Mouse (Mus musculus) neutrophil, adult 5-6 weeks (primary cell): ENCODE results near the gene Nmrk2. TPM values are rescaled to one million over a fixed set of nuclear protein-coding genes. Genes with fewer than 3 reads are reported as not detected.
"Not testable (repeated sequence)": the region's sequence is repeated elsewhere in the genome, so short reads cannot be mapped to it uniquely, and the experiment has no call there.

ENCODE experiments used
- ATAC-seq: fragments of 151-379, 151-347 bp; 2 replicates; pipeline ENCODE4 v1.8.0; 2017; ENCODE audit warnings: mild to moderate bottlenecking, moderate TSS enrichment; ENCODE audit not compliant: insufficient number of reproducible peaks, poor library complexity, low FRiP score, severe bottlenecking; ENCODE audit errors: extremely low read depth
- total RNA-seq: library from RNA; stranded (forward); fragments of 200-1000 nt; gene quantifications from 2 replicates; pipeline ENCODE4 v1.2.3, GENCODE M21; 2017

The Nmrk2 gene
- total RNA-seq, 1 experiment from 2014 or later, result not detected

DNA sequence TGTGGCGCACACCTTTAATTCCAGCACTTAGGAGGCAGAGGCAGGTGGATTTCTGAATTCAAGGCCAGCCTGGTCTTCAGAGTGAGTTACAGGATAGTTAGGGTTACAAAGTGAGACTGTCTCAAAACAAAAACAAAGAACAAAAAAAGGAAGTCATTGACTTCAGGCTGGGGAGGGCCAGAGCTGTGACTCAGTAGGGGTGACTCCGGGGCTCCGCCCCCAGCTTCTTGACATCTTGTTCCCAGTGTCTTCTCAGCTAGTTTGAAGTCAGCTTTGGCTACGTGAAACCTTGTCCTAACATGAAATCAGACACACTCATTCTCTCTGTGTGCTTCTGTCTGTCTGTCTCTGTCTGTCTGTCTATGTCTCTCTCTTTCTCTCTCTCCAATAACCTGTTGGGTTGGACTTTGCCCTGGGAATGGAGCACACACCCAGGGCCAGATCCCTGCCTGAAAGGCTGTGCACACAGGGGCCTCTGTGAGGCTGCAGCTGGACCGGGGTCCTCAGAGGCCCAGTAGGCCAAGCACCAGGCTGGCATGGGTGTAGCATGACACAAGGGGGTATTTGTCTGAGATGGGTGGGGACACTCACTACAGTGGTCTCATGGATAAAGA is 19.7 kb upstream of the Nmrk2 start:
- peak; percentile 50; the same call in 1 of the 2 replicates for ATAC-seq

DNA sequence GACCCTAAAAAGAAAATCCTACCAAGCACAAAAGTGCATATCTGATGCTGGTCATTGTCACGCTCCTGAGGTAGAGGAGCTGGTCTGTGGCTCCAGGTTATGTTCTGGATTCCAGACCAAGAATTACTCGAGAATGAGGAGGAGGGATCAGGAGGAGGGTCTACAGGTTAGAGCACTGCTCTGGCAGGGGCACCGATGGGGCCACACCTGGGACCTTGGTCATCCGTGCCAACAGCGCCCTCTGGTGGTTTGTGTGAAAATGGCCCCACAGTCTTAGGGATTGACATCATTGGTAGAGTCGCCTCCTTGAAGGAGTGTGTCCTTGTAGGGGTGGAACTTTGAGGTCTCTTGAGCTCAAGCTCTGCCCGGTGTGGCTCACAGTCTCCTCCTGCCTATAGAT is 16.1 kb upstream of the Nmrk2 start:
- ATAC-seq, result peak; percentile 68

DNA sequence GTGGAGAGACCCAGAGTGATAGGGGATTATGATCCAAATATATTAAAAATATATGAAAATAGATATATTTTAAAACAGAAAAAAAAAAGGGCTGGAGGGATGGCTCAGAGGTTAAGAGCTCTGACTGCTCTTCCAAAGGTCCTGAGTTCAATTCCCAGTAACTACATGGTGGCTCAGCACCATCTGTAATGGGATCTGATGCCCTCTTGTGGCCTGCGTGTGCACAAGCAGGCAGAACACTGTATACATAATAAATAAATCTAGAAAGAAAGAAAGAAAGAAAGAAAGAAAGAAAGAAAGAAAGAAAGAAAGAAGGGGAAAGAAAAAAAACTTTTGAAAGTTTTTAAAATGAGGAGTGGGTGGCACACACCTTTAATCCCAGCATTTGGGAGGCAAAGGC is 15.4 kb upstream of the Nmrk2 start:
- not testable (repeated sequence) for ATAC-seq

DNA sequence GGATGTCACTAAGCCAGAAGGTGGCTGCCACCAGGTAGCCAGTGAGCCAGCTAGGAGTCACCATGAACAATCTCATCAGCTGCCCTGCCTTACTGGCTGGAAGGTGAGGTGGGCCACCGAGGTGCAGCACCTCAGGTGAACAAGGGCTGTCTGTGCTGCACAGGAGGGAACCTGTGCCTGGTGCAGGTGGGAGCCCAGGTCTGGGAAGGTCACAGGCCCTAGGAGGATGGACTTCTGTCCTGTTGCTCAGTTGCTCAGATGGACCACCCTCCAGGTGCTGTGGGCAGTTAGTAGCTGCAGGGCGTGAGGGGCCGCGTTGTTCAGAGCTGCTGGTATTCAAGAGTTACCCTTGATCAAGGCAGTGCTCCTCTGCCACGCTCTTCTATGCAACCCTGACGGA is 15.0 kb upstream of the Nmrk2 start:
- no peak for ATAC-seq

DNA sequence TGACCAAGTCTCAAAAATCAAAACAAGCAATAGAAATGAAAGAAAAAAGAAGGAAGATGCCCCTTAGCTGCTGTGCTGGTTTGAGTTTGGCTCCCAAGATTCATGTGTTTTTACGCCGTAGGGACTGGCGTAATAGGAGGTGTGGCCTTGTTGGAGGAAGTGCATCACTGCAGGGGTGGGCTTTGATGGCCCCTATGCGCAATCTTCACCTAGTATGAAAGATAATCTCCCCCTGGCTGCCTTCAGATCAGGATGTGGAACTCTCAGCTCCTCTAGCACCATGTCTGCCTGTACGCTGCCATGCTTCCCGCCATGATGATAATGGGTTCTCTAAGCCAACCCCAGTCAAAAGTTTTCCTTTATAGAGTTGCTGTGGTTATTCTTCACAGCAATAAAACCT is 14.4 kb upstream of the Nmrk2 start:
- no peak for ATAC-seq

DNA sequence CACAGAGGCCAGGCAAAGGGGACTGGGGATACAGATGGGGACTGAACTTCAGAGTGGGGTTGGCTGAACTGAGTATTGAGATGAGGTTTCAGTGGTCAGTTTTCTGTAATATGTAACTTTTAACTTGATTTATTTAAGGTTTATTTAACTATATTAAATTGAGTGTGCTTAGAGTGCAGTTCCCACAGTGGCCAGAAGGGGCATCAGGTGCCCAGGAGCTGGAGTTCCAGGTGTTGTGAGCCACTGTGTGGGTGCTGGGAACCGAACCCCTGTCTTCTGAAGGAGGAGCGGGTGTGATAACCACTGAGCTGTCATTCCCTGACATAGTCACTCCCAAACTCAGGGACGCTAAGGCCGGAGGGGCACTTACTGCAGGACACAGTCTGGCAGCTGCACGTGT is 8.3 kb upstream of the Nmrk2 start:
- ATAC-seq, result no peak

DNA sequence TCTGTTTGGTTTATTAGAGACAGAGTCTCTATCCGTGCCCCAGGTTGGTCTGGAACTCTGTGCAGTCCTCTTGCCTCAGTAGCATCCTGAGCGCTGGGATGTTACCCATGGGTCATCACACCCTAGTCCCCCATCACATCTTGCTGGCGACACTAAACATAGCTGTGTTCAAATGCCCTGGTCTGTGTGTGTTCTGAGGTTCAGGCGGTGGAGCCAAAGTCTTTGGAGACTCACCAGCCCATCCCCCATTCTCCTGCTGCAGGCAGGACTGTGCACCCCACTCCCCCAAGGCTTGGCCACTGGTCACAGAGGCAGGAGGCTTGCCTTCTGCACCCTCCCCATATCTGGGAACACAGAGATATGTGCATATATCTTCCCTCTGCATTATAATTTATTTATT is 2.3 kb upstream of the Nmrk2 start:
- ATAC-seq, result no peak

DNA sequence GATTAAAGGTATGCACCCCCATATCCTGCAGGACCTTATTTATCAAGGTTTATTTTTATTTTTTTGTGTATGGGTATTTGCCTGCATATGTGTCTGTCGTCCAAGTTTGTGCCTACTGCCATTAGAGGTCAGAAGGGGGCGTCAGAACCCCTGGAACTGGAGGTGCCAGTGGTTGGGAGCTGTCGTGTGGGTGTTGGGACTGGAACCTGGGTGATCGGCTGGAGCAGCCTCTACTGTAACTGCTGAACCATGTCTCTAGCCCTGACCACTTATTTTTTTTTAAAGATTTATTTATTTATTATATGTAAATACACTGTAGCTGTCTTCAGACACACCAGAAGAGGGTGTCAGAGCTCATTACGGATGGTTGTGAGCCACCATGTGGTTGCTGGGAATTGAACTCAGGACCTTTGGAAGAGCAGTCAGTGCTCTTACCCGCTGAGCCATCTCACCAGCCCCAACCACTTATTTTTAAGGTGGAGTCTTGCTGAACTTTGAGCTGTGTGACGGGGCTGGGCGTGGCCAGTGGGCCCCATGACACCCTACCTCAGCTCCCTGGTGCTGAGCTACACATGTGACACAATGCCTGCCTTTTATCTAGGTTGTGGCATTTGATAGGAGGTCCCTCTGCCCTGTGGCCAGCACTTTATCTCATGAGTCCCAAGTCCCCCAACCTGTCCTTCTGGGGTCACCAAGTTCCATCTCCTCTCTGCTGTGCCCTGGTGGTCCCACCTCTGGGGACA is 1.3 kb upstream of the Nmrk2 start:
- no peak for ATAC-seq

DNA sequence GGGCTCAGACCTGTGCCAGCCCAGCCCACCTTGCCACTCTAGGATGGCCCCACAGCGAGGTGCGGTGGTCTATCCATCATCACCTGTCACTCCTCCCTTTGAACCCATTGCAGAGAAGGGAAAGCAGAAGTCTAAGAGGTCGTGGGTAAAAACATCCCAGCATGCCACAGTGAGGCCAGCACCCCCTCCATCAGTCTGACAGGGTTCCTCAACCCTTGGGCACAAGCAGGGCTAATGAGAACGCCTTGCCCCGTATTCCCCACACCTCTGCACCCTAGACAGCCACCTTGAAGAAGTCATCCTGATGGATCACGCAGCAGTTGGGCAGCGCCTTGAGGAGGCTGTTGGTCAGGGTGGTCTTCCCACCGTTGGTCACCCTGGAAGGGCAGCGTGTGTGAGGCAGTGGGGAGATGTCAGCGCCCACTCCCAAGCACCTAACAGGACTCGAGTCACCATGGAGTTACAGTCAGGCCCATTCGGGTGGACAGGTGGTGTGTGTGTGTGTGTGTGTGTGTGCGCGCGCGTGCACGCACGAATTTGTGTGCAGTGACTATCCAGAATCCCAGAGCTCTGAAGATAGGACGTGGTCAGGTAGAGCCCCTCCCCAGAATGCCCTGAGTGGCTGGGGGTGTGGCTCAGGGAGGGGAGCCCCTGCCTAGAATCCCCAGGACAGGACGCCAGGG is 1.1 kb downstream of the Nmrk2 start:
- ATAC-seq, result no peak

DNA sequence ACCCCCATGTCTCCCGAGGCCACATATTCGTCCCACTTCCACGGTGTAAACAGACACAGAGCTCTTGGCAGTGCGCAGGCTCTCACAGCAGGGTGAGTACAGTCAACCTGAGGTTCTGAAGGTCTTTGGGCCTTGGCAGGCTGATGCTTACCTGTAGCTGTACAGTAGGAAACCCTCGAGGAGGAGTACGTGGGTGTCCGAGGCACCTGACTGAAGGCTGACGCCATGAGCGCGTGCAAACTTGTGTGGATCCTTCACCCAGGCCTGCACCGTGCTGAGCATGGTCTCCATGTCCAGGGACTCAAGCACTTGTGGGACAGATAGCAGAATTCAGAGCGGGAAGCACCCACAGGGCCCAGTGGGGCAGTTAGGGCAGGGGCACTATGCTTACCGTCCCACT is 1.7 kb downstream of the Nmrk2 start:
- no peak for ATAC-seq

DNA sequence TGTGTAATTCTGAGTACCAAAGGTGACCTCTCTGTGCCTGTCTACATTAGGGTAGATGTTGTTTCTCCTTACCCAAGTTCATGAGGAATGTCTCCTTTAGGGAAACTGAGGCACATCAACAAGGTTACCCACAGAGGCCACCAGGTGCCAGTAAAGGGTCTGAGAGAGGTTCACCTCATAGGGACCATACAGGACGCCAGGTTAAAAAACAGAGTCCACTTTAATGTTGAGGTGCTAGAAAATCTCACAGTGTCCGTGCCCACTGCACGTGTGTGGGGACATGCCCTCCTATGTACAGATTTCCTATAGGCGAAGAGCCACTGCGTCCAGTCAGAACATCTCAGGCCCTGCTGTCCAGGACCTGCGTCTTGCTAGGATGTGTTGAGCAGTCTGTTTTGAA is 2.9 kb downstream of the Nmrk2 start:
- no peak for ATAC-seq

DNA sequence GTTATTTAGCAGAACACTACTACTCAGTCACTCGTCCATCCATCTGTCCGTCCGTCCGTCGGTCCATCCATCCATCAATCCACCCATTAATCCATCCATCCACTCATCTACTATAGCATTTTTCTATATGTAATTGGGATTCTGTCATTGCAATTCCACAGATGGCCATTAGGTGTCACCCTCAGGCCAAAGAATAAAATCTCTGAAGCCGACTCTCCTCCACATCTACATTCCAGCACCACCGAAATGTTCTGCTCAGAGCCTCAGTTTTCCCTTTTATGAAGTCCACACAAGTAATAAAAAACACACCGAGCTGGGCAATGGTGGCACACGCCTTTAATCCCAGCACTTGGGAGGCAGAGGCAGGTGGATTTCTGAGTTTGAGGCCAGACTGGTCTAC is 3.6 kb downstream of the Nmrk2 start:
- peak; percentile 40 for ATAC-seq

DNA sequence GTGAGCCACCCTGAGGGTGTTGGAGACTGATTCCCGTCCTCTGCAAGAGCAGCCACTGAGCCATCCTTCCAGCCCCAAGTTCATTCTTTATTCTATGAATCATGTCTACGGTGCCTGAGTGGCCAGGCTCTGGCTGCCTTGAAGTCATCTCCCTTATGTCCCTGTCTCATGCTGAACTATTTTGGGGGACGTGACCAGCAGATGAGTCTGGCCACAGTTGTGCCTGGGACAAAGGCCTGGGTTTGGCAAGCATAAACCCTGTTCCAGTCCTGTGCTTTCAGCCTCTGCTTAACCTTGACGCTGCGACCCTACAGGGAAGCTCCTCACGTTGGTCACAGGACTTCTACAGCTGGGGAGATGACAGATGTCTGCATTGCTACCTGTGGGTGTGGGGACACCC is 4.5 kb downstream of the Nmrk2 start:
- no peak for ATAC-seq

DNA sequence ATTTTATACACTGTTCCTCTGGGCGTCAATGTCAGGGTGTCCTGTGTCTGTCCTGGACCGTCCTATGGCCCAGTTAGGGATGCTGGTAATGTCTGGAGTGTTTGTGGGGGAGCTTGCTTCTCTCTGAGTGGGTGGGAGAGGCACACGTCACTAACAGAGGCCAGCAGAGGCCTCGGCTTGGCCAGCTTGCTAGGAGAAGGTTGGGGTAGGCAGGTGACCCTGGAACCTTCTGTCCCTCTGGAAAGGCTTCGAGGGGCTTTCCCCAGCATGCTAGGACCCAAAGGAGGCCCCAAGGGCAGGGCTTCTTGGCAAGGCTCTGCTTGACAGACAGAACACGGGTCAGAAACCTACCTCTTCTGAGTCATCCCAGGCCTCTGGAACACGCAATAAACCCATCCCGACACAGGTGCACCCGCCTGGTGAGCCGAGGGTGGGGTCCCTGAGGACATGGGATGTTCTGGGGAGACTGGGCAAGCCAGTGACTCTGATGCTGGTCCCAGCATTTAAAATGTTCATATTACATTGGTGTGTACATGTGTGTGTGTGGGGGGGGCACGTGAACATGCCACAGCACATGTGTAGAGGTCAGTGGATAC is 5.3 kb downstream of the Nmrk2 start:
- no peak for ATAC-seq

DNA sequence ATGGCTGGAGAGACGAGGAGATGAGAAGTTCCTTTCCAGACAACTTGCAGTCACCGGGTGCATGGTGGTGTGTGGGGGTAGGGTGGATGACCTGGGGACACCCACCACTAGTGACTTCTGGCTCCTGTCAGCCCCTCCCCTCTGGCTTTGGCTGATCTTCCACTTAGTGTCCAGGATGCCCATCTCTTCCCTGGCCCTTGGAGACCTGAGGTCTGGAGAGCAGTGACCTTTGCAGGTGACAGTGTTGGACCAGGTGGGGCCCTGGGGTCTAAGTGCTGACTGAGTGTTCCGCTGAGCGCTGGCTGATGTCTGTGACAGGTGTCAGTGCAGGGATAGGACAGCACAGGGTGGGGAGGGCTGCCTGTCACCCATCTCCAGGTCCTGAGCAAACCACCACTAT is 6.6 kb downstream of the Nmrk2 start:
- ATAC-seq, result no peak

DNA sequence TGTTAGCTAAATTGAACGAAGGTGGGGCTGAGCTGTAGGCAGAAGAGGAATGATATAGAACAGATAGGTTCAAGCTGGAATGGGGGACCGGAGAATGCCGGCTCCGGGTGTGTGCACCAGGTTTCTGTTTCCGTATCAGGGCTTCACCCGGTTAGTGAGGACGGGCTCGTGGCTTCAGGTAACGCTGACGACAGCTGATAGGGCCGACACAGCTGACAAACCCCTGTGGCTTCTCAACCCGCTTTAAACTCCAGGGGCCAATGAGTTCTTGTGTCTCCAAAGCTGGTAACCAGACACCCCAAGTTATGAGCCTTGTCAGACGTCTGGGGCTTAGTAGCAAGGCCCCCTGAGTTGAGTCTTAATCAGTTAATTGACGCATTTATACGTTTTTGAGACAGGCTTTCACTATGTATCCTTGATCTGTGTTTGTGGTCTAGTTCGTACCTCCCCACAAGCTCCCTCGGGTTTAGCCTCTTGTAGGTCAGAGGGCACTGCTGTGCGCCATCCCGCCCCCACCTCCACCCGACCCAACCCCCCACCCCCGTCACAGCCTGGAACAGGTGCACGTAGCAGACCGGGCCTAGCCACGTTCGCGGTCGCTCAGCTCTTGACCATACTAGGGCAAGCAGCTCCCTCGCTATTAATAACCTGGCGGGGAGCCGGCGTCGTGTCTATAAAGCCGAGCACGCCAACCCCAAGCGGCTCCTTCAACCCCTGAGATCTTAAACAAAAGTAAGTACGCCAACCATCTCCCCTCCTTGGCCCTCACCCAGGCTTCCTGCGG is 7.7 kb downstream of the Nmrk2 start:
- peak; percentile 34 for ATAC-seq

DNA sequence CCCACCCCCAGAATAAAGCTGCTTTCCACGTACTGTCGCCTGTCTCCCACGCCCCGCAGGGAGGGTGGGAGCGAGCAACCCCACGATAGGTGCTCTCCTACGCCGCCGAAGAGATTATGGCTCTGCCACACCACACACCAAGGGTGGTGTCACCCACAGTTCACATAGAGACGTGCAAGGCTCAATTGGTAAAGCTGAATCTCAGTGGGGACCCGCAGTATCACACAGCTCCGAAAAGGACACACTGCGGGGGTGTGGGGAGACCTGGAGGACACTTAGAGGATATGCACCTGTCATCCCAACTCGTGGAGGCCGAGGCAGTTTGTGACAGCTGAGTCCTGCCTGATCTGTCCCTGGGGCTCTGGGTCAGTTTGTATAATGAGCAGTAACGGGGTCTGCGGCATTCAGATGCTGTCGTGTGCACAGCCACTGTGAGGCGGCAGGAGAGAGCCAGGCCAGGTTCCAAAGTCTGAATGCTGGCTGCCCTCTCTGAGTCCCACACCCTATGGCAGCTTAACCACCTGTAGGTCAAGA is 8.8 kb downstream of the Nmrk2 start:
- ATAC-seq, result no peak

DNA sequence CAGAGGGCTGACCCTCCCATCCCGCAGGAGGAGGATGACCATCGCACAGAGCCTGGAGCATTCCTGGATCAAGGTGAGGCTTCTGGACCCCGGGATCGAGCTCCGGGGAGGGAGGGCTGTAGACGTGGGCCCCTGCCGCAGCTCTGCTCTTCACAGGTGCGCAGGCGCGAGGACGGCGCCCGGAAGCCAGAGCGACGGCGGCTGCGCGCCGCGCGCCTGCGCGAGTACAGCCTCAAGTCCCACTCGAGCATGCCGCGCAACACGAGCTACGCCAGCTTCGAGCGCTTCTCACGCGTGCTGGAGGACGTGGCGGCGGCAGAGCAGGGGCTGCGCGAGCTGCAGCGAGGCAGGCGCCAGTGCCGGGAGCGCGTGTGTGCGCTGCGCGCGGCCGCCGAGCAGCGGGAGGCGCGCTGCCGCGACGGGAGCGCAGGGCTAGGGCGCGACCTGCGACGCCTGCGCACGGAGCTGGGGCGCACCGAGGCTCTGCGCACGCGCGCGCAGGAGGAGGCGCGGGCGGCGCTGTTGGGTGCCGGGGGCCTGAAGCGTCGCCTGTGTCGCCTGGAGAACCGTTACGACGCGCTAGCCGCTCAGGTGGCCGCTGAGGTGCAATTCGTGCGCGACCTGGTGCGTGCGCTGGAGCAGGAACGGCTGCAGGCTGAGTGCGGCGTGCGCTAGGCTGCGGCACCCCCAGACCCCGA is 9.4 kb downstream of the Nmrk2 start:
- peak; percentile 24; the same call in 1 of the 2 replicates for ATAC-seq
